ENCODE assay signal across 9 mouse cellular contexts in genomic region chr4:126619691-126620330, GRCm38 (mm10). TPM values are rescaled to one million over a fixed set of nuclear protein-coding genes. Genes with fewer than 3 reads are reported as not detected.
DNase-seq lines count a peak whose midpoint lies in the region; ATAC-seq lines count a peak whose summit lies in the region.
"Had no signal": no experiment of that assay in that cellular context is flagged by ENCODE, and none has a peak within 500 bp of the region (broad histone marks: within the 10 kb centered on the region; RNA-seq: fewer than 3 reads in every experiment).

No protein-coding gene starts in this region.

- no peak for ATAC-seq in heart, embryonic 14.5 days (ENCODE audit: insufficient number of reproducible peaks, insufficient read depth, low FRiP score, low read depth)
- peak; percentile 93 for ATAC-seq in midbrain, embryonic 11.5 days (ENCODE audit: low FRiP score)

- intact Hi-C loops in left cerebral cortex, postnatal 10 days (cut with DNase I) = no loop called here

- H3K9me3 ChIP-seq in heart, embryonic 14.5 days (ENCODE audit: control insufficient read depth, low read length) = no peaks in the 10 kb centered on the region
- H3K9me3 ChIP-seq in hindbrain, embryonic 10.5 days = no peaks in the 10 kb centered on the region
- no peaks in the 10 kb centered on the region for H3K9me3 ChIP-seq in midbrain, embryonic 11.5 days (ENCODE audit: control insufficient read depth, low read length)

- peak overlapping the region; percentile 54; the same call in 1 of the 2 replicates for H3K9ac ChIP-seq in heart, embryonic 14.5 days (ENCODE audit: low read length)
- peak overlapping the region; percentile 61 for H3K9ac ChIP-seq in midbrain, embryonic 11.5 days (ENCODE audit: low read length)

- no peaks in the 10 kb centered on the region for H3K36me3 ChIP-seq in heart, embryonic 14.5 days (ENCODE audit: control insufficient read depth, insufficient read depth, low read length)
- no peaks in the 10 kb centered on the region for H3K36me3 ChIP-seq in hindbrain, embryonic 10.5 days
- no peaks in the 10 kb centered on the region for H3K36me3 ChIP-seq in midbrain, embryonic 11.5 days (ENCODE audit: control insufficient read depth, insufficient read depth, low read length)

- H3K4me2 ChIP-seq in heart, embryonic 14.5 days (ENCODE audit: low read length) = peak overlapping the region; percentile 62
- peak overlapping the region; percentile 47 for H3K4me2 ChIP-seq in midbrain, embryonic 11.5 days

- no peak for DNase-seq in heart, adult 11 months
- peak; percentile 19 for DNase-seq in Muller cell, postnatal 12 days (ENCODE audit: inconsistent ontology term)
- peak; percentile 80 for DNase-seq in hindbrain, embryonic 10.5 days (ENCODE audit: low spot score)
- peak; percentile 95 for DNase-seq in midbrain, embryonic 11.5 days (ENCODE audit: low spot score, missing footprints)
- DNase-seq in cerebellum, adult 8-10 months = no peak
- DNase-seq in urinary bladder, postnatal 10 days (ENCODE audit: low spot score) = no peak
- no peak for DNase-seq in left cerebral cortex, postnatal 10 days (ENCODE audit: extremely low spot score in 1 of 2, low spot score in 2 of 2)

- 0 out of 4 replicates have a peak, but pooled peaks cover 0 to 6% of the 10 kb centered on the region in 2 experiments for H3K4me1 ChIP-seq in heart, embryonic 14.5 days (ENCODE audit: control insufficient read depth in 2 of 2, insufficient read depth in 2 of 2, low read length in 2 of 2)
- H3K4me1 ChIP-seq in hindbrain, embryonic 10.5 days (replicated peaks) = peaks cover 19% of the 10 kb centered on the region
- peaks cover 14% of the 10 kb centered on the region for H3K4me1 ChIP-seq in midbrain, embryonic 11.5 days (ENCODE audit: control insufficient read depth, insufficient read depth, low read length)

- H3K4me3 ChIP-seq in heart, embryonic 14.5 days (ENCODE audit: control insufficient read depth in 1 of 2, insufficient read depth in 1 of 2, low read depth in 1 of 2, low read length in 2 of 2) = peak overlapping the region; percentile 27 to 34
- peak overlapping the region; percentile 44 for H3K4me3 ChIP-seq in hindbrain, embryonic 10.5 days
- peak overlapping the region; percentile 21 for H3K4me3 ChIP-seq in midbrain, embryonic 11.5 days (ENCODE audit: low read depth, low read length)

- H3K27me3 ChIP-seq in heart, embryonic 14.5 days (ENCODE audit: control insufficient read depth, insufficient read depth, low read length) = peaks cover 39% of the 10 kb centered on the region
- H3K27me3 ChIP-seq in hindbrain, embryonic 10.5 days (ENCODE audit: insufficient read depth, poor library complexity, severe bottlenecking) = peaks cover 95% of the 10 kb centered on the region
- H3K27me3 ChIP-seq in midbrain, embryonic 11.5 days (ENCODE audit: control insufficient read depth, insufficient read depth, low read length) = peaks cover 80% of the 10 kb centered on the region

- no peak overlapping the region for H3K27ac ChIP-seq in heart, embryonic 14.5 days (replicated peaks in 1 of 2; ENCODE audit: control insufficient read depth in 1 of 2, insufficient read depth in 1 of 2, low read depth in 2 of 2, low read length in 2 of 2)
- peak overlapping the region; percentile 89 for H3K27ac ChIP-seq in hindbrain, embryonic 10.5 days
- H3K27ac ChIP-seq in midbrain, embryonic 11.5 days (ENCODE audit: low read depth, low read length) = peak overlapping the region; percentile 76
- H3K27ac ChIP-seq: macrophage had no signal

- 3% methylated on average over 33 of the region's 33 CpGs for WGBS in heart, embryonic 14.5 days
- under 1% methylated on average over 33 of the region's 33 CpGs for WGBS in hindbrain, embryonic 10.5 days
- under 1% methylated on average over 32 of the region's 33 CpGs for WGBS in midbrain, embryonic 11.5 days

RNA-seq across cellular contexts. Expression of gene 5730409E04Rik, which starts 10.2 kb away (rescaled TPM):
- 1.9 and 2.7 TPM in 2 replicates for polyA plus RNA-seq in heart, embryonic 14.5 days (2014; fragmentation: Nextera tagmentation; extraction: Ambion mirVana)
- 2.3 and 2.4 TPM in 2 replicates for polyA plus RNA-seq in hindbrain, embryonic 10.5 days (2016; fragmentation: Nextera tagmentation; extraction: Ambion mirVana)
- polyA plus RNA-seq in midbrain, embryonic 11.5 days (2014; fragmentation: Nextera tagmentation; extraction: Ambion mirVana) = 1.6 and 1.7 TPM in 2 replicates
- total RNA-seq in left cerebral cortex, postnatal 10 days (2021) = 10 to 100 TPM; 82.3 to 84.7 TPM

RNA-seq across cellular contexts. Expression of gene Psmb2, which starts 57.6 kb away (rescaled TPM):
- 430 and 438 TPM in 2 replicates for polyA plus RNA-seq in heart, embryonic 14.5 days (2014; fragmentation: Nextera tagmentation; extraction: Ambion mirVana)
- 581 and 598 TPM in 2 replicates for polyA plus RNA-seq in hindbrain, embryonic 10.5 days (2016; fragmentation: Nextera tagmentation; extraction: Ambion mirVana)
- 523 and 552 TPM in 2 replicates for polyA plus RNA-seq in midbrain, embryonic 11.5 days (2014; fragmentation: Nextera tagmentation; extraction: Ambion mirVana)
- 100 to 1,000 TPM; 126 TPM for total RNA-seq in left cerebral cortex, postnatal 10 days (2021)

Comparison
In these comparisons a context has a peak if more than half of its experiments do, and no peak if none do; other contexts are left out.
1. H3K27ac ChIP-seq: peak in hindbrain, embryonic 10.5 days (single experiment) and midbrain, embryonic 11.5 days (single experiment); none in heart, embryonic 14.5 days (0 of 2).
2. DNase-seq: peak in Muller cell, postnatal 12 days (single experiment), hindbrain, embryonic 10.5 days (single experiment) and midbrain, embryonic 11.5 days (single experiment); none in heart, adult 11 months (single experiment), cerebellum, adult 8-10 months (single experiment), urinary bladder, postnatal 10 days (single experiment) and left cerebral cortex, postnatal 10 days (0 of 2).
3. Peak in every context shown above with its lines, with median percentiles within 50 percentile points of each other: H3K4me3 ChIP-seq.